Mouse (Mus musculus): ENCODE results near the gene Zdhhc7. TPM values are rescaled to one million over a fixed set of nuclear protein-coding genes. Genes with fewer than 3 reads are reported as not detected.
A peak's percentile ranks its signal among the peaks of the same experiment; 100 is the strongest.

Gene Zdhhc7
- polyA plus RNA-seq, 1 experiment from 2014 or later = 24.7 TPM

- 72% methylated on average over 5 of the region's 5 CpGs for WGBS (ENCODE audit: insufficient replicate concordance)
- Histone ChIP-seq H3K4me2 (peak overlapping the region; percentile 82), H3K36me3 (ENCODE audit: control insufficient read depth, insufficient read depth, low read length) (no peaks in the 10 kb centered on the region), H3K27me3 (ENCODE audit: control insufficient read depth, insufficient read depth, low read length) (peaks cover 21% of the 10 kb centered on the region), H3K4me3 (ENCODE audit: low read depth, low read length) (no peak overlapping the region), H3K4me1 (ENCODE audit: control insufficient read depth, insufficient read depth, low read length) (peaks cover 12% of the 10 kb centered on the region), H3K27ac (ENCODE audit: low read depth, low read length) (no peak overlapping the region), H3K9ac (ENCODE audit: low read depth, low read length) (no peak overlapping the region), H3K9me3 (replicated peaks; ENCODE audit: control insufficient read depth, low read length) (no peaks in the 10 kb centered on the region; the same call in 1 of the 2 replicates)
- ATAC-seq (replicated peaks; ENCODE audit: insufficient number of reproducible peaks, low FRiP score, low TSS enrichment) = no peak
Measured at GRCm38 (mm10) chr8:120112535-120112934, 11.3 kb upstream of the Zdhhc7 start.

GRCm38 (mm10) chr8:120111382-120111781, 10.1 kb upstream of the Zdhhc7 start:
- 46% methylated on average over 4 of the region's 4 CpGs for WGBS (ENCODE audit: insufficient replicate concordance)
- Histone ChIP-seq H3K4me3 (ENCODE audit: low read depth, low read length) (no peak overlapping the region), H3K36me3 (ENCODE audit: control insufficient read depth, insufficient read depth, low read length) (no peaks in the 10 kb centered on the region), H3K4me1 (ENCODE audit: control insufficient read depth, insufficient read depth, low read length) (peaks cover 12% of the 10 kb centered on the region), H3K9me3 (replicated peaks; ENCODE audit: control insufficient read depth, low read length) (no peaks in the 10 kb centered on the region; the same call in 1 of the 2 replicates), H3K27me3 (ENCODE audit: control insufficient read depth, insufficient read depth, low read length) (peaks cover 20% of the 10 kb centered on the region), H3K27ac (ENCODE audit: low read depth, low read length) (no peak overlapping the region), H3K4me2 (no peak overlapping the region), H3K9ac (ENCODE audit: low read depth, low read length) (no peak overlapping the region)
- ATAC-seq (replicated peaks; ENCODE audit: insufficient number of reproducible peaks, low FRiP score, low TSS enrichment) = no peak

GRCm38 (mm10) chr8:120110966-120111365, 9.7 kb upstream of the Zdhhc7 start:
- no peaks in the 10 kb centered on the region for H3K36me3 ChIP-seq (ENCODE audit: control insufficient read depth, insufficient read depth, low read length)
- no peak overlapping the region for H3K27ac ChIP-seq (ENCODE audit: low read depth, low read length)
- no peak overlapping the region for H3K4me3 ChIP-seq (ENCODE audit: low read depth, low read length)
- no peak for ATAC-seq (replicated peaks; ENCODE audit: insufficient number of reproducible peaks, low FRiP score, low TSS enrichment)
- H3K4me1 ChIP-seq (ENCODE audit: control insufficient read depth, insufficient read depth, low read length) = peaks cover 12% of the 10 kb centered on the region
- WGBS (ENCODE audit: insufficient replicate concordance) = 75% methylated on average over 4 of the region's 4 CpGs
- peaks cover 16% of the 10 kb centered on the region for H3K27me3 ChIP-seq (ENCODE audit: control insufficient read depth, insufficient read depth, low read length)
- no peaks in the 10 kb centered on the region; the same call in 1 of the 2 replicates for H3K9me3 ChIP-seq (replicated peaks; ENCODE audit: control insufficient read depth, low read length)
- H3K4me2 ChIP-seq = no peak overlapping the region
- H3K9ac ChIP-seq (ENCODE audit: low read depth, low read length) = no peak overlapping the region

- ATAC-seq (replicated peaks; ENCODE audit: insufficient number of reproducible peaks, low FRiP score, low TSS enrichment) = no peak
- Histone ChIP-seq H3K27ac (ENCODE audit: low read depth, low read length) (no peak overlapping the region), H3K36me3 (ENCODE audit: control insufficient read depth, insufficient read depth, low read length) (no peaks in the 10 kb centered on the region), H3K9me3 (replicated peaks; ENCODE audit: control insufficient read depth, low read length) (no peaks in the 10 kb centered on the region), H3K27me3 (ENCODE audit: control insufficient read depth, insufficient read depth, low read length) (no peaks in the 10 kb centered on the region; the same call in 1 of the 2 replicates), H3K9ac (ENCODE audit: low read depth, low read length) (no peak overlapping the region), H3K4me2 (no peak overlapping the region), H3K4me1 (ENCODE audit: control insufficient read depth, insufficient read depth, low read length) (peaks cover 8% of the 10 kb centered on the region), H3K4me3 (ENCODE audit: low read depth, low read length) (no peak overlapping the region)
- 58% methylated on average over 3 of the region's 3 CpGs for WGBS (ENCODE audit: insufficient replicate concordance)
Measured at GRCm38 (mm10) chr8:120109149-120109548, 7.9 kb upstream of the Zdhhc7 start.

- Histone ChIP-seq H3K4me3 (ENCODE audit: low read depth, low read length) (no peak overlapping the region), H3K4me2 (no peak overlapping the region; the same call in 1 of the 2 replicates), H3K27ac (ENCODE audit: low read depth, low read length) (peak overlapping the region; percentile 59), H3K9me3 (replicated peaks; ENCODE audit: control insufficient read depth, low read length) (no peaks in the 10 kb centered on the region), H3K36me3 (ENCODE audit: control insufficient read depth, insufficient read depth, low read length) (no peaks in the 10 kb centered on the region), H3K27me3 (ENCODE audit: control insufficient read depth, insufficient read depth, low read length) (no peaks in the 10 kb centered on the region), H3K9ac (ENCODE audit: low read depth, low read length) (no peak overlapping the region), H3K4me1 (ENCODE audit: control insufficient read depth, insufficient read depth, low read length) (peaks cover 16% of the 10 kb centered on the region)
- no peak for ATAC-seq (replicated peaks; ENCODE audit: insufficient number of reproducible peaks, low FRiP score, low TSS enrichment)
- 52% methylated on average over 9 of the region's 9 CpGs for WGBS (ENCODE audit: insufficient replicate concordance)
Measured at GRCm38 (mm10) chr8:120104721-120105272, 3.5 kb upstream of the Zdhhc7 start.

- Histone ChIP-seq H3K4me1 (ENCODE audit: control insufficient read depth, insufficient read depth, low read length) (peaks cover 16% of the 10 kb centered on the region), H3K9ac (ENCODE audit: low read depth, low read length) (no peak overlapping the region), H3K4me3 (ENCODE audit: low read depth, low read length) (no peak overlapping the region), H3K9me3 (replicated peaks; ENCODE audit: control insufficient read depth, low read length) (no peaks in the 10 kb centered on the region), H3K27ac (ENCODE audit: low read depth, low read length) (no peak overlapping the region), H3K36me3 (ENCODE audit: control insufficient read depth, insufficient read depth, low read length) (no peaks in the 10 kb centered on the region), H3K4me2 (no peak overlapping the region), H3K27me3 (ENCODE audit: control insufficient read depth, insufficient read depth, low read length) (no peaks in the 10 kb centered on the region)
- no peak for ATAC-seq (replicated peaks; ENCODE audit: insufficient number of reproducible peaks, low FRiP score, low TSS enrichment)
- WGBS (ENCODE audit: insufficient replicate concordance) = 84% methylated on average over 9 of the region's 9 CpGs
Measured at GRCm38 (mm10) chr8:120103916-120104315, 2.6 kb upstream of the Zdhhc7 start.

- Histone ChIP-seq H3K27me3 (ENCODE audit: control insufficient read depth, insufficient read depth, low read length) (no peaks in the 10 kb centered on the region), H3K36me3 (ENCODE audit: control insufficient read depth, insufficient read depth, low read length) (no peaks in the 10 kb centered on the region), H3K4me2 (peak overlapping the region; percentile 79), H3K9me3 (replicated peaks; ENCODE audit: control insufficient read depth, low read length) (no peaks in the 10 kb centered on the region), H3K4me3 (ENCODE audit: low read depth, low read length) (peak overlapping the region; percentile 99), H3K9ac (ENCODE audit: low read depth, low read length) (peak overlapping the region; percentile 91), H3K4me1 (ENCODE audit: control insufficient read depth, insufficient read depth, low read length) (peaks cover 16% of the 10 kb centered on the region), H3K27ac (ENCODE audit: low read depth, low read length) (peak overlapping the region; percentile 81; the same call in 1 of the 2 replicates)
- WGBS (ENCODE audit: insufficient replicate concordance) = 7% methylated on average over 22 of the region's 25 CpGs
- ATAC-seq (replicated peaks; ENCODE audit: insufficient number of reproducible peaks, low FRiP score, low TSS enrichment) = no peak; the same call in 1 of the 2 replicates
Measured at GRCm38 (mm10) chr8:120100388-120101067, 754 bp downstream of the Zdhhc7 start.

- H3K27me3 ChIP-seq (ENCODE audit: control insufficient read depth, insufficient read depth, low read length) = no peaks in the 10 kb centered on the region
- no peak overlapping the region for H3K4me3 ChIP-seq (ENCODE audit: low read depth, low read length)
- no peak overlapping the region for H3K4me2 ChIP-seq
- 0 out of 2 replicates have a peak, but pooled peaks cover 4% of the 10 kb centered on the region for H3K36me3 ChIP-seq (ENCODE audit: control insufficient read depth, insufficient read depth, low read length)
- H3K9ac ChIP-seq (ENCODE audit: low read depth, low read length) = no peak overlapping the region
- peaks cover 8% of the 10 kb centered on the region for H3K4me1 ChIP-seq (ENCODE audit: control insufficient read depth, insufficient read depth, low read length)
- 76% methylated on average over 2 of the region's 2 CpGs for WGBS (ENCODE audit: insufficient replicate concordance)
- no peak for ATAC-seq (replicated peaks; ENCODE audit: insufficient number of reproducible peaks, low FRiP score, low TSS enrichment)
- H3K9me3 ChIP-seq (replicated peaks; ENCODE audit: control insufficient read depth, low read length) = no peaks in the 10 kb centered on the region
- H3K27ac ChIP-seq (ENCODE audit: low read depth, low read length) = no peak overlapping the region
Measured at GRCm38 (mm10) chr8:120096486-120096885, 4.8 kb downstream of the Zdhhc7 start.

All from heart, embryonic 11.5 days (tissue).